In the genomic region with DNA sequence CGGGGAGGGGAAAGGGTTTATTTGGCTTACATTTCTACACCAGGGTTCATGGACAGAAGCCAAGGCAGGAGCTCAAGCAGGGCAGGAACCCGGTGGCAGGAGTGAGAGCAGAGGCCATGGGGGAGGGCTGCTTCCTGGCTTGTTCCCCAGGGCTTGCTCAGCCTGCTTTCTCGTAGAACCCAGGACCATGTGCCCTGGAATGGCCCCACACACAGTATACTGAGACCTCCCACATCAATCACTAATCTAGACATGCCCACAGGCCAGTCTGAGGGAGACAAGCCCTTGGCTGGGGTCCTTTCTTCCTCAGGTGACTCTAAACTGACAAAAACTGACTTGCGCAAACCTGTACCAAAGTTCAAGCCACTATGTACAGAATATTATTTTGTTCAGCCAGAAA, we compare ENCODE assay signal across 28 mouse cellular contexts. TPM values are rescaled to one million over a fixed set of nuclear protein-coding genes. Genes with fewer than 3 reads are reported as not detected.
A peak's percentile ranks its signal among the peaks of the same experiment; 100 is the strongest.
DNase-seq lines count a peak whose midpoint lies in the region; ATAC-seq and TF ChIP-seq lines count a peak whose summit lies in the region.
"Had no signal": no experiment of that assay in that cellular context is flagged by ENCODE, and none has a peak within 500 bp of the region (broad histone marks: within the 10 kb centered on the region; RNA-seq: fewer than 3 reads in every experiment).

No protein-coding gene starts in this region.

- peak overlapping the region; percentile 44 for H3K9ac ChIP-seq in liver, adult 2 months (ENCODE audit: low read depth, low read length)
- no peak overlapping the region for H3K9ac ChIP-seq in liver, embryonic 11.5 days (ENCODE audit: low read depth, low read length)
- no peak overlapping the region for H3K9ac ChIP-seq in embryonic facial prominence, embryonic 13.5 days
- H3K9ac ChIP-seq in hindbrain, embryonic 14.5 days: no peak overlapping the region
- H3K9ac ChIP-seq: hindbrain, embryonic 15.5 days; limb, embryonic 15.5 days; lung, embryonic 14.5 days had no signal

- H3K79me2 ChIP-seq in liver, adult 2 months (ENCODE audit: control insufficient read depth, insufficient read depth, low read length): no peaks in the 10 kb centered on the region

- peaks cover 9% of the 10 kb centered on the region for H3K4me1 ChIP-seq in liver, adult 2 months (ENCODE audit: control insufficient read depth, insufficient read depth, low read length)
- peaks cover 4% of the 10 kb centered on the region for H3K4me1 ChIP-seq in liver, embryonic 11.5 days (replicated peaks; ENCODE audit: control insufficient read depth, insufficient read depth, low read length)
- H3K4me1 ChIP-seq in brown adipose tissue, adult 24 weeks (ENCODE audit: control insufficient read depth, insufficient read depth, insufficient read length, low read length): peaks cover 6% of the 10 kb centered on the region
- peaks cover 19% of the 10 kb centered on the region for H3K4me1 ChIP-seq in embryonic facial prominence, embryonic 13.5 days
- no peaks in the 10 kb centered on the region for H3K4me1 ChIP-seq in hindbrain, embryonic 14.5 days (replicated peaks; ENCODE audit: control insufficient read depth, insufficient read depth, low read length)

- DNase-seq in kidney, adult 18-20 months: peak; percentile 23
- no peak for DNase-seq in kidney, postnatal 14 days
- DNase-seq in liver, adult 2 months (ENCODE audit: extremely low read depth, low read depth, low spot score): peak; percentile 94
- no peak for DNase-seq in liver, embryonic 11.5 days (ENCODE audit: low spot score)
- DNase-seq in hindbrain, embryonic 14.5 days (ENCODE audit: low spot score): no peak
- DNase-seq: adrenal gland, adult 2 months; adrenal gland, postnatal 36 days; B cell, adult 2 months; cerebellum, adult 2 months; cerebellum, postnatal 25 days; gastrocnemius, postnatal 10 days; kidney, adult 11 months; layer of hippocampus, adult 9-11 months; lung, embryonic 14.5 days; lung, postnatal 14 days; right cerebral cortex, adult 18-20 months; right cerebral cortex, postnatal 4 days; thymus, adult 18-20 months; thymus, postnatal 25 days had no signal

- WGBS in liver, adult 2 months: 13% methylated on average over 4 of the region's 4 CpGs
- WGBS in liver, embryonic 11.5 days: 50% methylated on average over 4 of the region's 4 CpGs
- 27% methylated on average over 4 of the region's 4 CpGs for WGBS in embryonic facial prominence, embryonic 13.5 days
- 56% methylated on average over 4 of the region's 4 CpGs for whole genome bisulfite sequencing in hindbrain, embryonic 14.5 days

- no peak overlapping the region for H3K4me2 ChIP-seq in liver, embryonic 11.5 days
- H3K4me2 ChIP-seq in embryonic facial prominence, embryonic 13.5 days: no peak overlapping the region
- no peak overlapping the region for H3K4me2 ChIP-seq in hindbrain, embryonic 14.5 days (replicated peaks)
- H3K4me2 ChIP-seq: heart, embryonic 11.5 days; hindbrain, embryonic 15.5 days; limb, embryonic 15.5 days; lung, embryonic 14.5 days had no signal

- no peaks in the 10 kb centered on the region for H3K27me3 ChIP-seq in liver, adult 2 months (ENCODE audit: control insufficient read depth, insufficient read depth, low read length)
- H3K27me3 ChIP-seq in liver, embryonic 11.5 days (replicated peaks; ENCODE audit: control insufficient read depth, insufficient read depth, low read length): no peaks in the 10 kb centered on the region
- no peaks in the 10 kb centered on the region for H3K27me3 ChIP-seq in embryonic facial prominence, embryonic 13.5 days
- no peaks in the 10 kb centered on the region for H3K27me3 ChIP-seq in hindbrain, embryonic 14.5 days (ENCODE audit: control insufficient read depth, insufficient read depth, low read length)
- H3K27me3 ChIP-seq: hindbrain, embryonic 15.5 days; limb, embryonic 15.5 days had no signal

- no peak for ATAC-seq in liver, embryonic 11.5 days (replicated peaks; ENCODE audit: low FRiP score)
- no peak for ATAC-seq in embryonic facial prominence, embryonic 13.5 days (ENCODE audit: insufficient number of reproducible peaks, insufficient read depth, low FRiP score, low TSS enrichment, low read depth)
- ATAC-seq in hindbrain, embryonic 14.5 days (ENCODE audit: low FRiP score): no peak
- ATAC-seq: inflammation-experienced regulatory T-cells, adult 6 months; midbrain, embryonic 16.5 days had no signal

- H3K4me3 ChIP-seq in liver, adult 2 months (ENCODE audit: insufficient read depth, low read depth, low read length): no peak overlapping the region
- H3K4me3 ChIP-seq in liver, embryonic 11.5 days (ENCODE audit: low read depth, low read length): no peak overlapping the region
- no peak overlapping the region for H3K4me3 ChIP-seq in brown adipose tissue, adult 24 weeks (ENCODE audit: insufficient read depth, low read depth, low read length)
- H3K4me3 ChIP-seq in embryonic facial prominence, embryonic 13.5 days: no peak overlapping the region
- no peak overlapping the region for H3K4me3 ChIP-seq in hindbrain, embryonic 14.5 days (replicated peaks; ENCODE audit: low read length)
- H3K4me3 ChIP-seq: hindbrain, embryonic 15.5 days; limb, embryonic 10.5 days; limb, embryonic 15.5 days had no signal

- no peak for TF ChIP-seq CTCF in liver, adult 2 months (IDR thresholded peaks at IDR 0.05; ENCODE audit: low read depth, low read length)

- peak overlapping the region; percentile 89 for H3K27ac ChIP-seq in liver, adult 2 months (replicated peaks; ENCODE audit: insufficient read depth, low read depth, low read length)
- H3K27ac ChIP-seq in liver, embryonic 11.5 days (ENCODE audit: low read depth, low read length): no peak overlapping the region; the same call in 1 of the 2 replicates
- H3K27ac ChIP-seq in brown adipose tissue, adult 24 weeks (replicated peaks; ENCODE audit: low read depth, low read length): peak overlapping the region; percentile 52
- 0 out of 2 replicates have a peak overlapping the region, but pooled peaks have one; percentile 7 for H3K27ac ChIP-seq in embryonic facial prominence, embryonic 13.5 days
- H3K27ac ChIP-seq in hindbrain, embryonic 14.5 days: no peak overlapping the region
- H3K27ac ChIP-seq: hindbrain, embryonic 15.5 days; limb, embryonic 10.5 days; limb, embryonic 15.5 days; stomach, postnatal 0 days had no signal

- no peaks in the 10 kb centered on the region for H3K9me3 ChIP-seq in liver, embryonic 11.5 days (ENCODE audit: control insufficient read depth, low read length)
- no peaks in the 10 kb centered on the region for H3K9me3 ChIP-seq in embryonic facial prominence, embryonic 13.5 days
- H3K9me3 ChIP-seq in hindbrain, embryonic 14.5 days (ENCODE audit: control insufficient read depth, low read length): no peaks in the 10 kb centered on the region
- H3K9me3 ChIP-seq: hindbrain, embryonic 15.5 days; limb, embryonic 10.5 days; limb, embryonic 15.5 days had no signal

- H3K36me3 ChIP-seq in liver, adult 2 months (ENCODE audit: control insufficient read depth, insufficient read depth, low read length): no peaks in the 10 kb centered on the region
- H3K36me3 ChIP-seq in liver, embryonic 11.5 days (ENCODE audit: control insufficient read depth, insufficient read depth, low read length): no peaks in the 10 kb centered on the region
- no peaks in the 10 kb centered on the region for H3K36me3 ChIP-seq in embryonic facial prominence, embryonic 13.5 days
- no peaks in the 10 kb centered on the region for H3K36me3 ChIP-seq in hindbrain, embryonic 14.5 days (replicated peaks; ENCODE audit: control insufficient read depth, insufficient read depth)
- H3K36me3 ChIP-seq: hindbrain, embryonic 15.5 days; limb, embryonic 10.5 days; limb, embryonic 15.5 days had no signal

- TF ChIP-seq POLR2A in liver, adult 2 months (IDR thresholded peaks at IDR 0.05; ENCODE audit: extremely low read depth, insufficient read depth, low read length): no peak

RNA-seq across cellular contexts. Expression of a gene that starts 19.7 kb away (rescaled TPM):
- total RNA-seq in liver, adult 2 months (2014; rRNA removed): 8.9 and 10.6 TPM in 2 replicates
- polyA plus RNA-seq in liver, adult 2 months (2012; rRNA removed): 24.7 and 34.7 TPM in 2 replicates
- 10.1 and 10.5 TPM in 2 replicates for polyA plus RNA-seq in liver, embryonic 11.5 days (2014; fragmentation: Nextera tagmentation; extraction: Ambion mirVana)
- 6.2 and 6.5 TPM in 2 replicates for polyA plus RNA-seq in brown adipose tissue, adult 24 weeks (2012; ENCODE audit: insufficient read depth, insufficient read length, missing spikeins)
- polyA plus RNA-seq in embryonic facial prominence, embryonic 13.5 days (2015; fragmentation: Nextera tagmentation; extraction: Ambion mirVana): 10.4 and 10.7 TPM in 2 replicates
- polyA plus RNA-seq in hindbrain, embryonic 14.5 days (2014; fragmentation: Nextera tagmentation; extraction: Ambion mirVana): 9.9 and 11.6 TPM in 2 replicates

Comparison
In these comparisons a context has a peak if more than half of its experiments do, and no peak if none do; other contexts are left out.
1. DNase-seq: peak in kidney, adult 18-20 months (single experiment) and liver, adult 2 months (single experiment); none in kidney, postnatal 14 days (single experiment), liver, embryonic 11.5 days (single experiment) and hindbrain, embryonic 14.5 days (single experiment).
2. H3K27ac ChIP-seq: peak in liver, adult 2 months (single experiment), brown adipose tissue, adult 24 weeks (single experiment) and embryonic facial prominence, embryonic 13.5 days (single experiment); none in liver, embryonic 11.5 days (single experiment) and hindbrain, embryonic 14.5 days (single experiment).